Mouse (Mus musculus): Measurements from ENCODE around the gene Mogat2.

DNA sequence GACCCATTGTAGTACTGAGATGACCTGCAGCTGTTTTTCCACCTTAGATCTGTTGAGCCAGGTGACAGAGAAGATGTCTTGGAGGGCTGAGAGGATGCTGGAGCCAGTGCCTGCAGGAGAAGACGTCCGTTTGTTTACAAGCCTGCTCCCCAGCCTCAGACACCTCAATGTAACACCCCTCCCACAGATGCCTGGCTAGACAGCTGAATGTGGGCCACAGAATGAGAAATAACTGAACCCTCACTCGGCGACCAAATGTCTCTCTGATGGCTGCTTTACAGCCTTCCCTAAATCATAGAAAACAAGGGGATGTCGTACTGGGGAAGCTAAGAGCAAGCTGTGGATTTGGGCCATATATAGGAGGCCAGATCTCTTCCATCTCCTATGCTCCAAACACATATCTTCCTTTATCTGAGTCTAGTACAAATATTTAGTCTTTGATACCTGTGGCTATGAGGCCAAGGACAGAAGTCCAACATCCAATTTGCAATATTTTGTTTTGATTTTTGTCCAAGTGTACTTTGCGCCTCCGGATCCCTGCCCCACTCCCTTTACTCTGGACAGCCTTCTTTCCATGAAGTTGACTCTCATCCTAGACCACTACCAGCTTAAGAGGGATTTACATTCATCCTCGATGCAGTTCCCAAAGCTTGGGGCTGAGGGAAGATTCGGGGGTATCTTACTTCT lies 68.6 kb downstream of the Mogat2 start:
- TF ChIP-seq CTCF (conservative IDR thresholded peaks at IDR 0.05; ENCODE audit: low read length) (no peak), POU5F1 (IDR thresholded peaks at IDR 0.05; ENCODE audit: borderline replicate concordance, low read length) (no peak)
